Mouse (Mus musculus): ENCODE measurements around the gene Imp4.
A peak's percentile ranks its signal among the peaks of the same experiment; 100 is the strongest.

Gene Imp4

DNA sequence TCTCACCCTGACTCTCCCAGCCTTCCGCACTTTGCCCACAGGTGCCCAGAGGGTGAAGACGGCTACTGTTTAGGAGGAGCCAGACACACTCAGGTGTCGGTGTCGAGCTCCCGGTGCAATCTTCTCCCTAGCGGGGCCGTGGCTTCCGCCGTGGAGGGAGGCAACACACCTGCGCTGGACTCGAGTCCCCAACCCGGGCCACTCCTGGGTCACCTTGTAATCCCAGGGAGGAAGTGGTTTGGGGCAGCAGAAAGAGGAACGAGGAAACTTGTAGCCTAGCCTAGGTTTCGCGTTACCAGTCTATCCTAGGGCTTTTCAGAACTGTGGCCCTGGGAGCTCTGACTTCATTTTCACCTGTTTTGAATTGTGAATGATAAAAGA is 20.4 kb downstream of the Imp4 start:
- no peak for DNase-seq (ENCODE audit: low read depth)

- peak; percentile 94 for DNase-seq (ENCODE audit: low read depth)
Observed at GRCm38 (mm10) chr1:34462766-34463165, 23.1 kb downstream of the Imp4 start.

DNA sequence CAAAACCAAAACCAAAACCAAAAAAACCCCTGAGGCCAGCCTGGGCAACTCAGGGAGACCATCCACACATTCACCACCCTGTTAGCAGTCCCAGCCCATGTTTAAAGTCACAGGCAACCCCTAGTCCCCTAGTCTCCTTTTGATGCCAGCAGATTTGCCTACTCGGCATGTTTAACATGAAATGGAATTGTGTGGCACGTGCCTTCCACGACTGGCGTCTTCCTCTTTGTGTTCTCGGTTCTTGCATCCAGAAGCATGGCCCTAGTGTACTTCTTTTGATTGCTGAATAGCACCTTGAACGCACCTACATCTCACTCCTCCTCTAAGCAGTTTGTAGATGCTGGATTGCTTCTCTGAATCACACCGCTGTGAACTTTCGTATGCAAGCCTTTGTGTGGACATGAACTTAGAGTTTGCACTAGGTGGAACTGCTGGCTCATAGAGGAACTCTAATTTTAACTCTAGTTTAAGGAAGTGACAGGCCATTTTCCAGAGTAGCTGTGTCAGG is 24.7 kb downstream of the Imp4 start:
- peak; percentile 68 for DNase-seq (ENCODE audit: low read depth)

DNA sequence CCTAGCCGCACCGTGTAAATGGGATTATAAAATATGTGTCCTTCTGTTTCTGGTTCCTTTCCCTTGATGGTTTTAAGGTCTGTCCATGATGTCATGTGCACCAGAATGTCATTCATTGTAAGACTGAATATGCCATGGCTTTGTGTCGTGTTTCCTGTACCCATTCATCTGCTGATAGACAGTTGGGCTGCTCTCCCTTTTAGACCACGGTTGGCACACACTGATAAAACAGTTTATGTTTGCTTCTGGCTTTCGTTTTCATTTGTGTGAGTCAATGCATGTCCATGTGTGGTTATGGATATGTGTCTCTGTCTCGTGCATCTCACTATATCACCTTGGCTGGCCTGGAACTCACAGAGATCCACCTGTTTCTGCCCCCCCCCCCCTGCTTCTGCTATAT is 25.8 kb downstream of the Imp4 start:
- peak; percentile 26 for DNase-seq (ENCODE audit: low read depth)

- no peak for DNase-seq (ENCODE audit: low read depth)
Observed at GRCm38 (mm10) chr1:34468051-34468450, 28.4 kb downstream of the Imp4 start.

GRCm38 (mm10) chr1:34468500-34468899 is 28.8 kb downstream of the Imp4 start:
- no peak for DNase-seq (ENCODE audit: low read depth)

GRCm38 (mm10) chr1:34469801-34470200 is 30.1 kb downstream of the Imp4 start:
- DNase-seq (ENCODE audit: low read depth) = no peak

DNA sequence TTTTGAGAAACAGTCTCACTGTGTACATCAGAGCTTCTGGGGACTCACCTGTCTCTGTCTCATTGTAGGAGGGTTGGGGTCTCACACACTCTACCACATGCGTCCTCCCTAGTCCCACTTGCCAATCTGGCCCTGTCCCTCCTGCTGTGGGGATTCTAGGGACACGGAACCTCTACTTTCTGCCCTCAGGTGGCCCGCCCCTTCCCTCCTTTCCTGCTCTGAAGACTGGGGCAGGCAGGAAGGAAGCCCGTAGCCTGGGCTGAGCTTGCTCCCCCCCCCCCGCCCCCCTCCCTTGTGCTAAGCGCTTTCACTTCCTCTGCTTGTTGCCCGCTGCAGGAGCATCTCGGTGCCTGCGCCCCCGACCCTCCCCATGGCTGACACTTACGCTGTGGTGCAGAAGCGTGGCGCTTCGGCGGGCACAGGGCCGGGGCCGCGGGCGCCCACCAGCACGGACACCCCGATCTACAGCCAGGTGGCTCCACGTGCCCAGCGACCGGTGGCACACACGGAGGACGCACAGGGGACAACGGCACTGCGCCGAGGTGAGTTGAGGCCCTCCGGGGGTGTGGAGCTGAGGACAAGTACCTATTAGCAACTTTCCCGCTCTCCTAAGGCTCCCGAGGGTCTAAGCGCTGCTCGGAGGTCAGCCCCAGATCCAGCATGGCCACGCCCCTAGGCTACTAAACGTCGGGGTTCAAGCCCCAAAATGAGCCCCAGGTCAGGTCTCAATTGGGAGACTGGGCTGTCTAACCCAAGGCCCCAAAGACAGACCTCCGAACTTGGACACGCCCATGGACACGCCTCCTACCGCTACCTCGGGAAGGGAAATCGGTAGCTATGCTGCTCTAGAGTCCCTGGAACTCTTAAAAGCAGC is 33.0 kb downstream of the Imp4 start:
- peak; percentile 91 for DNase-seq (ENCODE audit: low read depth)

GRCm38 (mm10) chr1:34478891-34479655 is 39.4 kb downstream of the Imp4 start:
- peak; percentile 65 for DNase-seq (ENCODE audit: low read depth)

- peak; percentile 74 for DNase-seq (ENCODE audit: low read depth)
Observed at GRCm38 (mm10) chr1:34480801-34481200, 41.1 kb downstream of the Imp4 start.

DNA sequence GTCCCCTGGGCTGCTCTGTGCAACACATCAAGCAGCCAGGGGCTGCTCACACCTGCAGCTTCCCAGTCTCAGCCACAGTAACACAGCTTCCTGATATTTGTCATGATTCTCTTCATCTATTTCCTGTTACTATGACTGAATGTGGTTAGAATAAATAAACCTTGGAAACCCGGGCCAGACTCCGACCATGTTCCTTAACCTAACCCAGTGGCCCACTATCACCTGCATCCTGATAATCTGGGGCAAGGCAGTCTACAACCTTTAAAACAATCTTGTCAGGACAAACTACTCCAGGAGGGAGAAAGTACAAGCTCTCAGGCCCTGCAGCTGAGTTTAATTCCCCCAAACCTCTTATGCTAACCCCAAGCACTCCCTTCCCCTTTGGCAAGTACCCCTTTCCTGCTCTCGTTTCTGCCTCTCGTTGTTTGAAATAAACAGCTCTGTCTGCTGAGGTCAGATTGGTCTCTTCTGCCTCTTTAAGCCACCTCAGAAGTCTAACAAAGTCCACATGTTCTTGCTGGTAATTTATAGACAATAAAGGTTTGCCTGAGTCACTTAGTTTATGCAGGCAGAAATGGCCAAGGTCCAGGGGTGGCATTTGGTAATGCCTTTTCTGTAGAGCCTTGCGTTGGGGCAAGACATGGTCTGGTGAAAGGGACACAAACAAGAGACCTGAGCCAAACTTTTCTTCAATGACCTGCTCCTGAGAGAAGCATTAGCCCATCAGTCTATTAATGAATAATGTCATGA is 42.4 kb downstream of the Imp4 start:
- peak; percentile 43 for DNase-seq (ENCODE audit: low read depth)

DNA sequence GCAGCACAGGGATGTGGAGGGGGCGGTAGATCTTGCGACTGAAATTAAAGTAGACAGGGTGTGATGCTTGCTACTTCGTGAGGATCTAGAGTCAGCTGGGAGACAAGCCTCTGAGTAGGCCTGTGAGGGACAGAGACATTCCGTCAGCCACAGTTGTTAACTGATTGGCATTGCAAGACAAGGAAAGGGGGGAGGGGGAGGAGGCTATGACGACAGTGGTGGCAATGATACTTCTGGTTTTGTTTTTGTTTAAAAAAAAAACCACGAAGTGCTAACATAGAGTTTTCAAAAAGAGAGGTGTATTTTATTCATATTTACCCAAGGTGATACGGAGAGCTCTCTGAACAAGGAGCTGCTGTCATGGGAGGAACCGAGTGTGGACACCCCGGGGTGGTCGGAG is 44.8 kb downstream of the Imp4 start:
- peak; percentile 90 for DNase-seq (ENCODE audit: low read depth)

- DNase-seq (ENCODE audit: low read depth) = peak; percentile 90
Observed at GRCm38 (mm10) chr1:34485461-34486188, 46.0 kb downstream of the Imp4 start.

DNA sequence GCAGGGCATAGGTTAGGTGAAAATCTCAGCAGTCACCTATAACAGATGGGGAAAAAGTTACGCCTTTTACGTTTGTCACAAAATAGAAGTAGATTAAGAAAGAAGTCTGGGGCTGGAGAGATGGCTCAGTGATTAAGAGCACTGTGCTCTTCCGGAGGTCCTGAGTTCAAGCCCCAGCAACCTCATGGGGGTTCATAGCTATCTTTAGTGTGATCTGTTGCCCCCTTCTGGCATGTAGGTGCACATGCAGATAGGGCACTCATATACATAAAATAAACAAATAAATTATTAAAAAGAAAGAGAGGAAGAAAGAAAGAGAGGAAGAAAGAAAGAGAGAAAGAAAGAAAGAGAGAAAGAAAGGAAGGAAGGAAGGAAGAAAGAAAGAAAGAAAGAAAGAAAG is 47.7 kb downstream of the Imp4 start:
- DNase-seq (ENCODE audit: low read depth) = peak; percentile 53

DNA sequence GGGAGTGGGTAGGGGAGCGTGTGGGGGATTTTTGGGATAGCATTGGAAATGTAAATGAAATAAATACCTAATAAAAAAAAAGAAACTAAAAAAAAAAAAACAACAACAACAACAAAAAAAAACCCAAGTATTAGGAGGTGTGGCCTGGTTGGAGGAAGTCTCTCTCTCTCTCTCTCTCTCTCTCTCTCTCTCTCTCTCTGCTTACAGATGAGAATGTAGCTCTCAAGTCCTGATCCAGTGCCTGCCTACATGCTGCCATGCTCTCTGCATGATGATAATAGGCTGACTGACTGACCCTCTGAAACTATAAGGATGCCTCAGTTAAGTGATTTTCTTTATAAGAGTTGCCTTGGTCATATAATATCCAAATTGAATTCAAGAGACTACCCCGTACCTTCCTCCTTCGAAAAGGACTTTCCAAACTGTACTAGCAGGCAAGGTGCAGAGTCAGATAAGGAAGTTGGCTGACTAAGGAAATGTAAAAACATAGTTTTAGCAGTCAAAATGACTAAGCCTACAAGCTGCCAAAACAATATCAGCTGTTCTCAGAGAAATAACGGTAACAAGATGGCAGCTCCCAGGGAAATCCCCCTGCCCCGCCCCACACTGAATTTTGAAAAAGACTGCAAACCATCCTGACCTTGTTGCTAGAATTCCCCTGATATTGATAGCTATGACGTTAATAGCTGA is 50.3 kb downstream of the Imp4 start:
- peak; percentile 63 for DNase-seq (ENCODE audit: low read depth)

GRCm38 (mm10) chr1:34491480-34491879 is 51.8 kb downstream of the Imp4 start:
- peak; percentile 20 for DNase-seq (ENCODE audit: low read depth)

Data from induced T-regulatory cell, adult 2 months (primary cell).